In genomic region chr16:97804680-97805547, GRCm38 (mm10) we compare ENCODE assay signal across 8 mouse cellular contexts. TPM values are rescaled to one million over a fixed set of nuclear protein-coding genes. Genes with fewer than 3 reads are reported as not detected.
DNase-seq lines count a peak whose midpoint lies in the region; ATAC-seq and TF ChIP-seq lines count a peak whose summit lies in the region.
"Had no signal": no experiment of that assay in that cellular context is flagged by ENCODE, and none has a peak within 500 bp of the region (broad histone marks: within the 10 kb centered on the region; RNA-seq: fewer than 3 reads in every experiment).

No protein-coding gene starts in this region.

- H3K9ac ChIP-seq in forebrain, embryonic 15.5 days (replicated peaks), result no peak overlapping the region
- no peak overlapping the region for H3K9ac ChIP-seq in hindbrain, embryonic 14.5 days

- DNase-seq in R1 (ENCODE audit: low read depth, low spot score), result peak; percentile 66
- DNase-seq in cerebellum, adult 11 months, result peak; percentile 71
- DNase-seq in hindbrain, embryonic 14.5 days (ENCODE audit: low spot score), result peak; percentile 79
- peak; percentile 82 to 88 for DNase-seq in left cerebral cortex, adult 18-20 months (ENCODE audit: low spot score in 2 of 2)
- DNase-seq in spleen, adult 2 months (ENCODE audit: low read depth in 1 of 2, low spot score in 2 of 2), result peak; percentile 14 to 59

- H3K4me3 ChIP-seq in forebrain, embryonic 15.5 days, result no peak overlapping the region
- no peak overlapping the region for H3K4me3 ChIP-seq in hindbrain, embryonic 14.5 days (replicated peaks; ENCODE audit: low read length)
- H3K4me3 ChIP-seq in spleen, adult 2 months (ENCODE audit: extremely low read depth, insufficient read depth, insufficient read length), result no peak overlapping the region
- H3K4me3 ChIP-seq: myocyte had no signal

- TF ChIP-seq POLR2A in spleen, adult 2 months (IDR thresholded peaks at IDR 0.05; ENCODE audit: low read depth, low read length), result no peak

- TF ChIP-seq CTCF in spleen, adult 2 months (IDR thresholded peaks at IDR 0.05; ENCODE audit: extremely low read depth, insufficient read depth, insufficient read length, insufficient replicate concordance), result peak; percentile 56; the same call in 1 of the 2 replicates

- peak; percentile 43; the same call in 1 of the 2 replicates for ATAC-seq in forebrain, embryonic 15.5 days (replicated peaks)
- peak; percentile 51 for ATAC-seq in hindbrain, embryonic 14.5 days (ENCODE audit: low FRiP score)
- peak; percentile 84 for ATAC-seq in megakaryocyte-erythroid progenitor cell, adult 5-6 weeks (replicated peaks; ENCODE audit: low FRiP score, low TSS enrichment, poor library complexity, severe bottlenecking)

- H3K4me2 ChIP-seq in forebrain, embryonic 15.5 days (replicated peaks), result no peak overlapping the region
- H3K4me2 ChIP-seq in hindbrain, embryonic 14.5 days (replicated peaks), result no peak overlapping the region

- no peaks in the 10 kb centered on the region for H3K27me3 ChIP-seq in forebrain, embryonic 15.5 days
- H3K27me3 ChIP-seq in hindbrain, embryonic 14.5 days (ENCODE audit: control insufficient read depth, insufficient read depth, low read length), result no peaks in the 10 kb centered on the region
- H3K27me3 ChIP-seq in spleen, adult 2 months (ENCODE audit: control insufficient read depth, insufficient read depth, low read length), result no peaks in the 10 kb centered on the region

- no peak overlapping the region for H3K27ac ChIP-seq in forebrain, embryonic 15.5 days (replicated peaks)
- no peak overlapping the region for H3K27ac ChIP-seq in hindbrain, embryonic 14.5 days
- no peak overlapping the region for H3K27ac ChIP-seq in spleen, adult 2 months (ENCODE audit: insufficient read depth, low read length)

- whole genome bisulfite sequencing in forebrain, embryonic 15.5 days, result 70% methylated on average over 7 of the region's 7 CpGs
- 85% methylated on average over 7 of the region's 7 CpGs for WGBS in hindbrain, embryonic 14.5 days
- WGBS in spleen, adult 2 months, result 74% methylated on average over 7 of the region's 7 CpGs

- no peaks in the 10 kb centered on the region for H3K4me1 ChIP-seq in forebrain, embryonic 15.5 days
- no peaks in the 10 kb centered on the region for H3K4me1 ChIP-seq in hindbrain, embryonic 14.5 days (replicated peaks; ENCODE audit: control insufficient read depth, insufficient read depth, low read length)
- no peaks in the 10 kb centered on the region for H3K4me1 ChIP-seq in spleen, adult 2 months (ENCODE audit: control insufficient read depth, insufficient read depth, insufficient read length)

- H3K36me3 ChIP-seq in forebrain, embryonic 15.5 days, result peaks cover 85% of the 10 kb centered on the region
- peaks cover 93% of the 10 kb centered on the region for H3K36me3 ChIP-seq in hindbrain, embryonic 14.5 days (replicated peaks; ENCODE audit: control insufficient read depth, insufficient read depth)
- peaks cover 37% of the 10 kb centered on the region for H3K36me3 ChIP-seq in spleen, adult 2 months (ENCODE audit: control insufficient read depth, insufficient read depth, low read length)

- no peaks in the 10 kb centered on the region for H3K9me3 ChIP-seq in forebrain, embryonic 15.5 days
- no peaks in the 10 kb centered on the region for H3K9me3 ChIP-seq in hindbrain, embryonic 14.5 days (ENCODE audit: control insufficient read depth, low read length)

RNA-seq across cellular contexts. Expression of gene Ripk4, which starts 41.3 kb away (rescaled TPM):
- polyA plus RNA-seq in forebrain, embryonic 15.5 days (2015; fragmentation: Nextera tagmentation; extraction: Ambion mirVana), result 0.99 and 1.2 TPM in 2 replicates
- 0.76 and 0.83 TPM in 2 replicates for polyA plus RNA-seq in hindbrain, embryonic 14.5 days (2014; fragmentation: Nextera tagmentation; extraction: Ambion mirVana)
- total RNA-seq in left cerebral cortex, adult 18-20 months (2021), result under 1 TPM; 0.58 to 0.77 TPM
- total RNA-seq in megakaryocyte-erythroid progenitor cell, adult 5-6 weeks (2014; fragmentation: Nextera tagmentation), result not detected in 2 replicates
- total RNA-seq in megakaryocyte-erythroid progenitor cell, adult 5-6 weeks (2017), result not detected in 2 replicates
- 0.15 and 0.19 TPM in 2 replicates for polyA plus RNA-seq in spleen, adult 2 months (2012; rRNA removed)
- polyA plus RNA-seq: myocyte had no signal

RNA-seq across cellular contexts. Expression of gene Prdm15, which starts 46.7 kb away (rescaled TPM):
- polyA plus RNA-seq in forebrain, embryonic 15.5 days (2015; fragmentation: Nextera tagmentation; extraction: Ambion mirVana), result 16.3 TPM in 2 replicates
- 9.2 and 10.0 TPM in 2 replicates for polyA plus RNA-seq in hindbrain, embryonic 14.5 days (2014; fragmentation: Nextera tagmentation; extraction: Ambion mirVana)
- total RNA-seq in left cerebral cortex, adult 18-20 months (2021), result 10 to 100 TPM; 17.9 to 19.3 TPM
- 28.6 and 37.8 TPM in 2 replicates for total RNA-seq in megakaryocyte-erythroid progenitor cell, adult 5-6 weeks (2014; fragmentation: Nextera tagmentation)
- 9.7 and 13.4 TPM in 2 replicates for total RNA-seq in megakaryocyte-erythroid progenitor cell, adult 5-6 weeks (2017)
- 11.1 and 13.5 TPM in 2 replicates for polyA plus RNA-seq in spleen, adult 2 months (2012; rRNA removed)
